Mouse (Mus musculus): Measurements from ENCODE around the gene Olfr432. TPM values are rescaled to one million over a fixed set of nuclear protein-coding genes. Genes with fewer than 3 reads are reported as not detected.
"Not testable (repeated sequence)": the region's sequence is repeated elsewhere in the genome, so short reads cannot be mapped to it uniquely, and the experiment has no call there.

Olfr432 gene
- polyA plus RNA-seq (2012; rRNA removed): not detected in 2 replicates
- polyA plus RNA-seq (2014; fragmentation: Nextera tagmentation; extraction: Ambion mirVana): not detected in 2 replicates

DNA sequence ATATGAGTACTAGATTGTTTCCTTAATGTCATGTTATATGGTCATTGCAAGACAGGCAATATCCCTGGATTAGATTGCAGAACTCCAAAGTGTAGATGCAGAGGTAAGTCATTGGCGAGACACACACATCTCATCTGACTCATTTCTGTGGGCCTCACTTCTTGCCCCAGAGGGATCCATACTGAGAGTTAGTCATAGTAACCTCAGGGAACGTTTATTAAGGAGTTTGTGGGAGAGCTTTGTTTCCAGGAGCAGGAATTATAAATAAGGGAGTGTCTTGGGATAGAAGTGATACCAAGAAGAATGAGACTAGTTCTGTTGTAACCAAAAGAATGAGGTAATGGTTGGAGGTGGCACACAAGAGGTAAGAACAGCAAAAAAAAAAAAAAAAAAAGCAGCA is at the start of gene Olfr432:
Gene Olfr432, plus strand, starts transcription at position 313 of the 400 bp plus-strand sequence.
- TF ChIP-seq CTCF (IDR thresholded peaks at IDR 0.05; ENCODE audit: low read depth) (no peak), EP300 (IDR thresholded peaks at IDR 0.05; ENCODE audit: low read depth) (no peak)
- no peak within 1 kb of the TSS for H3K9ac ChIP-seq (replicated peaks)
- no peaks in the 10 kb centered on the region for H3K4me1 ChIP-seq (replicated peaks; ENCODE audit: control insufficient read depth in 2 of 2, insufficient read depth in 2 of 2, low read length in 1 of 2)
- WGBS (ENCODE audit: insufficient replicate concordance): 40% methylated on average over 2 of the region's 2 CpGs
- H3K27ac ChIP-seq: no peak within 1 kb of the TSS
- no peak within 1 kb of the TSS for H3K4me2 ChIP-seq (ENCODE audit: low read depth)
- H3K9me3 ChIP-seq (ENCODE audit: control insufficient read depth, low read length): no peaks in the 10 kb centered on the region
- no peak for ATAC-seq (ENCODE audit: insufficient read depth)
- no peak within 1 kb of the TSS for H3K4me3 ChIP-seq (ENCODE audit: insufficient read depth in 1 of 2, low read depth in 2 of 2, low read length in 2 of 2)
- no peaks in the 10 kb centered on the region for H3K27me3 ChIP-seq (ENCODE audit: control insufficient read depth, insufficient read depth, low read length)
- no peak for DNase-seq (ENCODE audit: low read depth in 3 of 3, low spot score in 3 of 3)
- no peaks in the 10 kb centered on the region for H3K36me3 ChIP-seq (replicated peaks; ENCODE audit: control insufficient read depth, insufficient read depth, low read depth)

DNA sequence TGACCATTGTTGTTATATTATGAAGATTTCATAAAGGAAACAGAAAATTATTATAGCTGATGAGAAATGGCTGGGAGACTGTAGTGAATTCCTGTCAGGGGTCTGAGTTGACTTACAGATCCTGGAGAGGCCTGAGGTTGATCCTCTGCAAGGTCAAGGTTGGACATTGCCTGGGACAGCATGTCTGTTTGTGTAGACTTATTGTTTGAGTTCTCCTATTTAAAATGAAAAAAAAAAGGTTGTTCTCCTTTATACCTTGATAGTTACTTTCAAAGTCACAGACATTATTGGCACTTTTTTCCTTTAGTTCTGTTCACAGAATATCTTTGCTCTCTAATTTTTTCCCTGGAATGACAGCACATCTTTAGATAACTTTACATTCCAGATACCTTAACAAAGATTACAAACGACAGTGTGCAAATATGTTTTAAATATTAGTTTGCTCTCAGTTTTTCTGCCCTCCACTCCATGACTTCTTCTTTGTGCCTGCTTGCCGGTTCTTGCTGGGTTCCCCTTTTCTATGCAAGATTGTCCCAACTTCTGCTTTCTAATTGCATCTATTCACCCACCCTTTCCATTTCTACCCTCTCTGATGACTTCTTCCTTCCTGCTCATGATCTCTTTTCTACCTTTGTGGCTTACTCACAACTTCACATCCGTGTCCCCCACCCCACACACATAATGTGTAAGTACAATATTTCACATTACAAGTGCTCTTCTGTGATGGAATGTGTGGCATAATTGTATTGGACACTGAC is 44.5 kb upstream of the Olfr432 start:
- DNase-seq (ENCODE audit: low read depth in 3 of 3, low spot score in 3 of 3); H3K27me3 ChIP-seq (ENCODE audit: control insufficient read depth, insufficient read depth, low read length); H3K9ac ChIP-seq (replicated peaks); H3K36me3 ChIP-seq (replicated peaks; ENCODE audit: control insufficient read depth, insufficient read depth, low read depth); H3K4me1 ChIP-seq (replicated peaks; ENCODE audit: control insufficient read depth in 2 of 2, insufficient read depth in 2 of 2, low read length in 1 of 2); H3K27ac ChIP-seq; H3K9me3 ChIP-seq (ENCODE audit: control insufficient read depth, low read length); H3K4me3 ChIP-seq (ENCODE audit: insufficient read depth in 1 of 2, low read depth in 2 of 2, low read length in 2 of 2); H3K4me2 ChIP-seq (ENCODE audit: low read depth); ATAC-seq (ENCODE audit: insufficient read depth): not testable (repeated sequence)
- WGBS (ENCODE audit: insufficient replicate concordance): 4% methylated on average over 2 of the region's 3 CpGs

DNA sequence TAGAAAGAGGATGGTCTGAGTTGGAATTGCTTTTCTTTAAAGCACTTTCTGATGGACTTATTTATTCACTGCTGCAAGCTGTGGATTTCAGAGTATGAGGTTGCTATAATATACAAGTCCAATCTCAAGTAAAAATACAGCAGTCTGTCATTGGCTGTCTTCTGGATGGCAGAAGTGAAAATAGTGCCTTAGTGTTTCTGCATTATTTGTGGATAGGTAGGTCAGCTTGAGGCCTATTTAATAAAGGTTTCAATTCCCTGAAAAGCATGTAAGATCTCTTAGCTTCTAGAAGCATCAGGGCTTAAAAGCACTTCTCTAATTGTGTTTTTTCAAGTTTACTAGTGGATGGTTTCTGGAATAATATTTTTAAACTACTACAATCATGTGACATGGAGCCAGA is 42.0 kb upstream of the Olfr432 start:
- not testable (repeated sequence) for H3K4me1 ChIP-seq (replicated peaks; ENCODE audit: control insufficient read depth in 2 of 2, insufficient read depth in 2 of 2, low read length in 1 of 2); ATAC-seq (ENCODE audit: insufficient read depth)

DNA sequence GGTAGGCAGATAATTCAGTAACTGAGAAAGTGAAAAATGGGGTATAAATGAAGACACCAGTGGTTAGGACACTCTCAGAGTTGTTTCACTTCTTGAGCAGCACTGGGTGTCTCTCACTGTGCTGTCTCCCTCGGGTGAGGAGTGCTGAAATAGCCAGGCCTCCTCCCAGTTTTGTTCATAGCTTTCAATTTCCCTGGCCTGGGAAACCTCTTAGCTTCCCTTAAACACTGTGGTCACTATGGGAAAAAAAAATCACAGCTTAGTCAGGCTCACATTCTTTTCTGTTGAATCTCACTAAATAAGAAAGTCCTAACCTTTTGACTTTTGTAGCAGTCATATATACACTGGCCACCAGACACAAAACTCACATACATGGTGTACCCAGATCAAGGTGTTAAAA is 17.3 kb upstream of the Olfr432 start, which contains the start of gene Ifi205:
Gene Ifi205, minus strand, starts transcription at position 113 of the 400 bp plus-strand sequence.
- H3K4me2 ChIP-seq (ENCODE audit: low read depth): no peak within 1 kb of the TSS
- no peak for DNase-seq (ENCODE audit: low read depth in 3 of 3, low spot score in 3 of 3)
- no peaks in the 10 kb centered on the region for H3K4me1 ChIP-seq (replicated peaks; ENCODE audit: control insufficient read depth in 2 of 2, insufficient read depth in 2 of 2, low read length in 1 of 2)
- no peaks in the 10 kb centered on the region for H3K36me3 ChIP-seq (replicated peaks; ENCODE audit: control insufficient read depth, insufficient read depth, low read depth)
- H3K9me3 ChIP-seq (ENCODE audit: control insufficient read depth, low read length): no peaks in the 10 kb centered on the region
- no peak within 1 kb of the TSS for H3K27ac ChIP-seq
- 22% methylated on average over 1 of the region's 1 CpGs for WGBS (ENCODE audit: insufficient replicate concordance)
- H3K4me3 ChIP-seq (ENCODE audit: insufficient read depth in 1 of 2, low read depth in 2 of 2, low read length in 2 of 2): no peak within 1 kb of the TSS
- no peaks in the 10 kb centered on the region for H3K27me3 ChIP-seq (ENCODE audit: control insufficient read depth, insufficient read depth, low read length)
- ATAC-seq (ENCODE audit: insufficient read depth): no peak
- H3K9ac ChIP-seq (replicated peaks): no peak within 1 kb of the TSS
- TF ChIP-seq CTCF (IDR thresholded peaks at IDR 0.05; ENCODE audit: low read depth) (no peak), EP300 (IDR thresholded peaks at IDR 0.05; ENCODE audit: low read depth) (no peak)

More for the DNA sequence above, 42.0 kb upstream of the Olfr432 start:
- not testable (repeated sequence) for H3K9ac ChIP-seq (replicated peaks); H3K27ac ChIP-seq; H3K36me3 ChIP-seq (replicated peaks; ENCODE audit: control insufficient read depth, insufficient read depth, low read depth); H3K27me3 ChIP-seq (ENCODE audit: control insufficient read depth, insufficient read depth, low read length); H3K4me3 ChIP-seq (ENCODE audit: insufficient read depth in 1 of 2, low read depth in 2 of 2, low read length in 2 of 2); DNase-seq (ENCODE audit: low read depth in 3 of 3, low spot score in 3 of 3); H3K9me3 ChIP-seq (ENCODE audit: control insufficient read depth, low read length); H3K4me2 ChIP-seq (ENCODE audit: low read depth)

DNA sequence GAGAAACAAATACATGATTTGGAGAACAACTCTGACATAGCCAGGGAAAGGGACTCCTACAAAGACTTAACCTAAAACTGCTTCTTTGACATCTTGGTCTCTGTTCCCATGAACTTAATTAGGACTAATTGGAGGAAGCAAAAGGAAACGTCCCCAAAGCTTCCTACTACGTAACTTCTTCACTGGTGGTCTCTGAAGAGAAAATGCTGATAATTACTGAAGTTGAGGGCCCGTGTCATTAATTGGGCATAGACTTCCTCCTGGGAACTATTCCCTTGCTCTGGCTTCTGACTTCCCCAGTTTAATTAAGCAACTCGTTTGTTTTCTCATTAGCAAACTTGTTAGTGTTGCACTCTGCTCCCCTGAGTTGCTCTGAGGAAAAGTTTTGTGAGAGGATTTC is 13.2 kb upstream of the Olfr432 start:
- no peaks in the 10 kb centered on the region for H3K9me3 ChIP-seq (ENCODE audit: control insufficient read depth, low read length)
- H3K9ac ChIP-seq (replicated peaks): no peak overlapping the region
- TF ChIP-seq CTCF (IDR thresholded peaks at IDR 0.05; ENCODE audit: low read depth) (no peak), EP300 (IDR thresholded peaks at IDR 0.05; ENCODE audit: low read depth) (no peak)
- 48% methylated on average over 4 of the region's 4 CpGs for WGBS (ENCODE audit: insufficient replicate concordance)
- no peak overlapping the region for H3K27ac ChIP-seq
- DNase-seq (ENCODE audit: low read depth in 3 of 3, low spot score in 3 of 3) (no peak), ATAC-seq (ENCODE audit: insufficient read depth) (no peak)
- no peak overlapping the region for H3K4me2 ChIP-seq (ENCODE audit: low read depth)
- no peak overlapping the region for H3K4me3 ChIP-seq (ENCODE audit: insufficient read depth in 1 of 2, low read depth in 2 of 2, low read length in 2 of 2)
- H3K36me3 ChIP-seq (replicated peaks; ENCODE audit: control insufficient read depth, insufficient read depth, low read depth): no peaks in the 10 kb centered on the region
- H3K27me3 ChIP-seq (ENCODE audit: control insufficient read depth, insufficient read depth, low read length): no peaks in the 10 kb centered on the region
- H3K4me1 ChIP-seq (replicated peaks; ENCODE audit: control insufficient read depth in 2 of 2, insufficient read depth in 2 of 2, low read length in 1 of 2): no peaks in the 10 kb centered on the region
